Mouse (Mus musculus) gastrocnemius, adult 8-10 months (tissue): Measurements from ENCODE around the gene Snx22. TPM values are rescaled to one million over a fixed set of nuclear protein-coding genes. Genes with fewer than 3 reads are reported as not detected.

Experiments
- total RNA-seq, 4 experiments: library from RNA; stranded (reverse); gene quantifications; 2 replicates each; pipeline ENCODE4 v1.2.4; 2022

The Snx22 gene
- total RNA-seq, 4 experiments from 2014 or later: 0.12 to 0.29 (median 0.18) TPM; not detected in 1

Other genes with a start within 250 kb of the Snx22 start
- 10 to 100 TPM; 15.8 to 18.8 (median 17.6) TPM for gene Zfp609, start 242.2 kb downstream of the Snx22 start, total RNA-seq
- gene Pclaf, start 179.5 kb downstream of the Snx22 start, total RNA-seq: not detected
- gene Trip4, start 160.9 kb downstream of the Snx22 start, total RNA-seq: 10 to 100 TPM; 13.6 to 15.6 (median 14.4) TPM
- 1 to 10 TPM; 7.7 to 8.0 (median 7.7) TPM for gene Csnk1g1, start 160.8 kb downstream of the Snx22 start, total RNA-seq
- gene Ppib, start 9.5 kb downstream of the Snx22 start, total RNA-seq: 10 to 100 TPM; 26.9 to 38.5 (median 32.7) TPM
- 10 to 100 TPM in 3 of 4 experiments, 1 to 10 TPM in 1; 9.0 to 11.0 (median 10.5) TPM for gene Snx1, start 56.9 kb upstream of the Snx22 start, total RNA-seq
- gene Ciao2a, start 56.9 kb upstream of the Snx22 start, total RNA-seq: 10 to 100 TPM; 51.2 to 64.6 (median 61.2) TPM
- 10 to 100 TPM; 28.1 to 36.2 (median 34.1) TPM for gene Dapk2, start 88.5 kb upstream of the Snx22 start, total RNA-seq